Mouse (Mus musculus) Muller cell, postnatal 12 days (primary cell): Measurements from ENCODE around the gene Gm17467.
"Not testable (repeated sequence)": the region's sequence is repeated elsewhere in the genome, so short reads cannot be mapped to it uniquely, and the experiment has no call there.

Experiments used
- DNase-seq: peaks from one replicate; pipeline ENCODE4 v3.0.0-alpha.2; 2015; ENCODE audit errors: inconsistent ontology term

The Gm17467 gene

DNA sequence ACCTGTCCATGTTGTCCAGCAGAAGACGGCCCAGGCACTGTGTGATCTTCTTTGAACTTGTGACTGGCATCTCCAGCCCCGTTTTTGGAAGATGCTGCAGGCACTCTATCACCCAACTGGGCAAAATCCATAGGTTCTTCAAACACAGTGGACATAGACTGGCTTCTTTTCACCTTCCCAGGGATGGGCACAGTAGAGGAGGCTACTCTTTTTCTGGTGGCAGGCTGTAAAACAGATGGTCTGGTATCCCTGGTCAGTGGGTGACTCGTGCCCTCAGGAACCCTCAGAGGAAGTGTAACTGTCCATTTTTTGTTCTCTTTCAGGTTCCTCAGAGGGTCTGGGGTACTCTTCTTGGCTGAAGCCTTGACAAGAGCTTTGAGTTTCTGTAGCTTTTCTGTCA, at the start of gene Gm17467:
Gene Gm17467 (minus strand): TSS at position 101 of the 400 bp plus-strand sequence.
- DNase-seq = not testable (repeated sequence)
